Mouse (Mus musculus): ENCODE results near the gene Acr.

GRCm38 (mm10) chr15:89555591-89555990, 12.5 kb upstream of the Acr start:
- TF ChIP-seq CEBPB (IDR thresholded peaks at IDR 0.05; ENCODE audit: low read depth) (no peak), CTCF (IDR thresholded peaks at IDR 0.05; ENCODE audit: control insufficient read depth, insufficient read depth, insufficient read length) (no peak), USF1 (IDR thresholded peaks at IDR 0.05; ENCODE audit: low read depth) (no peak)
